Mouse (Mus musculus) kidney, adult 11 months (tissue): Measurements from ENCODE around the gene Slc30a3.
"Not testable (repeated sequence)": the region's sequence is repeated elsewhere in the genome, so short reads cannot be mapped to it uniquely, and the experiment has no call there.

Source experiments
- DNase-seq: peaks from one replicate; pipeline ENCODE4 v3.0.0; 2022

Gene Slc30a3

GRCm38 (mm10) chr5:31092231-31092975, 15.6 kb downstream of the Slc30a3 start:
- no peak for DNase-seq

- no peak for DNase-seq
These were observed 20.9 kb downstream of the Slc30a3 start for GRCm38 (mm10) chr5:31087131-31087530.

GRCm38 (mm10) chr5:31086606-31087005, 21.4 kb downstream of the Slc30a3 start:
- DNase-seq, result no peak

- no peak for DNase-seq
These were observed 24.1 kb downstream of the Slc30a3 start for GRCm38 (mm10) chr5:31083949-31084348.

- DNase-seq, result peak; percentile 48
These were observed 25.0 kb downstream of the Slc30a3 start for GRCm38 (mm10) chr5:31082935-31083625.

GRCm38 (mm10) chr5:31082355-31082754, 25.7 kb downstream of the Slc30a3 start:
- no peak for DNase-seq

- no peak for DNase-seq
These were observed 26.7 kb downstream of the Slc30a3 start for GRCm38 (mm10) chr5:31081386-31081785.

- no peak for DNase-seq
These were observed 27.3 kb downstream of the Slc30a3 start for GRCm38 (mm10) chr5:31080795-31081164.

- no peak for DNase-seq
These were observed 27.8 kb downstream of the Slc30a3 start for GRCm38 (mm10) chr5:31080059-31080794.

- DNase-seq, result no peak
These were observed 31.7 kb downstream of the Slc30a3 start for GRCm38 (mm10) chr5:31076346-31076745.

- DNase-seq, result no peak
These were observed 34.9 kb downstream of the Slc30a3 start for GRCm38 (mm10) chr5:31073176-31073575.

- no peak for DNase-seq
These were observed 36.2 kb downstream of the Slc30a3 start for GRCm38 (mm10) chr5:31071821-31072220.

GRCm38 (mm10) chr5:31071059-31071458, 37.0 kb downstream of the Slc30a3 start:
- no peak for DNase-seq

GRCm38 (mm10) chr5:31069810-31070209, 38.2 kb downstream of the Slc30a3 start:
- no peak for DNase-seq

- no peak for DNase-seq
These were observed 52.6 kb downstream of the Slc30a3 start for GRCm38 (mm10) chr5:31055216-31056140.

- peak; percentile 93 for DNase-seq
These were observed 53.5 kb downstream of the Slc30a3 start, which contains the start of gene Cad for GRCm38 (mm10) chr5:31054261-31055215. TSS of gene Cad (plus strand) at chr5:31054780.

- not testable (repeated sequence) for DNase-seq
These were observed 54.3 kb downstream of the Slc30a3 start for GRCm38 (mm10) chr5:31053728-31054127.

- DNase-seq, result no peak
These were observed 57.6 kb downstream of the Slc30a3 start for GRCm38 (mm10) chr5:31050427-31050826.

GRCm38 (mm10) chr5:31048763-31049641, 59.0 kb downstream of the Slc30a3 start, which contains the start of gene Slc5a6:
TSS of gene Slc5a6 (minus strand) at chr5:31048924.
- DNase-seq, result peak; percentile 39
